Mouse (Mus musculus) heart, embryonic 16.5 days (tissue): ENCODE results near the gene Synpo2l. TPM values are rescaled to one million over a fixed set of nuclear protein-coding genes. Genes with fewer than 3 reads are reported as not detected.

Experiments used
- ATAC-seq: fragments of 200-750 bp; cut with Nextera tagmentation; replicated peaks from 2 replicates; pipeline ENCODE4 v1.8.0; 2017; ENCODE audit warnings: moderate number of reproducible peaks; ENCODE audit not compliant: insufficient read depth, low FRiP score; ENCODE audit errors: extremely low read depth
- H3K27ac ChIP-seq: fragments of 300-500 bp; sonication (generic); 2 replicates; pipeline ENCODE4 v1.5.1; 2014; ENCODE audit warnings: mild to moderate bottlenecking, low read length, control low read depth, moderate library complexity
- H3K27me3 ChIP-seq: fragments of 300-500 bp; sonication (generic); 2 replicates; pipeline ENCODE4 v1.6.1; 2014; ENCODE audit warnings: low read length, mixed read lengths; ENCODE audit not compliant: control insufficient read depth, insufficient read depth
- H3K36me3 ChIP-seq: fragments of 300-500 bp; sonication (generic); 2 replicates; pipeline ENCODE4 v1.6.1; 2014; ENCODE audit not compliant: control insufficient read depth, insufficient read depth
- H3K4me1 ChIP-seq: fragments of 300-500 bp; sonication (generic); 2 replicates; pipeline ENCODE4 v1.6.1; 2014; ENCODE audit warnings: low read length, mixed read lengths; ENCODE audit not compliant: control insufficient read depth, insufficient read depth
- H3K4me2 ChIP-seq: fragments of 300-500 bp; sonication (generic); 2 replicates; pipeline ENCODE4 v1.6.1; 2014; ENCODE audit warnings: low read depth, mild to moderate bottlenecking, control low read depth, low read length
- H3K4me3 ChIP-seq: fragments of 300-500 bp; sonication (generic); 2 replicates; pipeline ENCODE4 v1.5.1; 2014; ENCODE audit warnings: mild to moderate bottlenecking, control low read depth, low read length
- H3K9ac ChIP-seq: fragments of 300-500 bp; sonication (generic); 2 replicates; pipeline ENCODE4 v1.6.1; 2014; ENCODE audit warnings: low read length, control low read depth
- H3K9me3 ChIP-seq: fragments of 300-500 bp; sonication (generic); replicated peaks from 2 replicates; pipeline ENCODE4 v1.6.1; 2016; ENCODE audit warnings: low read length; ENCODE audit not compliant: control insufficient read depth
- WGBS: fragments of 180-500 bp; shearing (Covaris S2); extraction: QIAGEN DNeasy Blood & Tissue Kit; methylation state at CpG from one replicate; pipeline ENCODE4 v1.1.7; 2014; 5-methylcytosine and 5-hydroxymethylcytosine counted together
- polyA plus RNA-seq: library from polyadenylated mRNA; unstranded; fragments of >200 nt; fragmentation: Nextera tagmentation; extraction: Ambion mirVana; gene quantifications from 2 replicates; pipeline ENCODE4 v1.2.1, GENCODE M21; 2015

The Synpo2l gene
- polyA plus RNA-seq, 1 experiment from 2014 or later, result 183 TPM

DNA sequence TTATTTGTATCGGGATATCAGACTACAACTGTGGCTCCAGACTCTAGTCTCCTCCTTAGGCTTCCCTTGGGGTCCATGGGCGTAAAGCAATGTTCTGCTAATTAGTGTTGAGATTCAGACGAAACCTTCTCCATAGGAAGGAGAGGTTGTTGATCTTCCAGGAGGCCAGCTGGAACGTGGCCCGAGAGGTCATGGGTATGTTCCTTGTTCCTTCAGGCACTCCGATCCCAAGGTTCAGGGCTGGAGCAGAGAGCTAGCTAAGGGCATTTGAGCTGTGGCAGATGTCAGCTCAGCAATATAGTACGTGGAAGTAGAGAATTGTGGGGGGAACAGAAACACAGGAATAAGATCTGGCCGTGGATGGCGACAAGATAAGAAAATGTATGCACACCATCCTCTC, 12.4 kb downstream of the Synpo2l start:
- no peak for ATAC-seq
- H3K27ac ChIP-seq, result peak overlapping the region; percentile 54
- H3K4me2 ChIP-seq, result peak overlapping the region; percentile 57; the same call in 1 of the 2 replicates

GRCm38 (mm10) chr14:20654690-20655421, 13.3 kb downstream of the Synpo2l start:
- Histone ChIP-seq H3K4me2 (no peak overlapping the region), H3K9ac (no peak overlapping the region), H3K27me3 (no peaks in the 10 kb centered on the region), H3K4me1 (peaks cover 15% of the 10 kb centered on the region), H3K36me3 (no peaks in the 10 kb centered on the region), H3K9me3 (no peaks in the 10 kb centered on the region), H3K27ac (peak overlapping the region; percentile 54), H3K4me3 (no peak overlapping the region)
- WGBS, result 60% methylated on average over 9 of the region's 9 CpGs
- ATAC-seq, result no peak

More for the DNA sequence above, 12.4 kb downstream of the Synpo2l start:
- Histone ChIP-seq H3K9ac (peak overlapping the region; percentile 55), H3K36me3 (no peaks in the 10 kb centered on the region), H3K4me3 (no peak overlapping the region; the same call in 1 of the 2 replicates), H3K9me3 (no peaks in the 10 kb centered on the region), H3K4me1 (peaks cover 22% of the 10 kb centered on the region), H3K27me3 (no peaks in the 10 kb centered on the region)
- WGBS, result 51% methylated on average over 9 of the region's 9 CpGs

DNA sequence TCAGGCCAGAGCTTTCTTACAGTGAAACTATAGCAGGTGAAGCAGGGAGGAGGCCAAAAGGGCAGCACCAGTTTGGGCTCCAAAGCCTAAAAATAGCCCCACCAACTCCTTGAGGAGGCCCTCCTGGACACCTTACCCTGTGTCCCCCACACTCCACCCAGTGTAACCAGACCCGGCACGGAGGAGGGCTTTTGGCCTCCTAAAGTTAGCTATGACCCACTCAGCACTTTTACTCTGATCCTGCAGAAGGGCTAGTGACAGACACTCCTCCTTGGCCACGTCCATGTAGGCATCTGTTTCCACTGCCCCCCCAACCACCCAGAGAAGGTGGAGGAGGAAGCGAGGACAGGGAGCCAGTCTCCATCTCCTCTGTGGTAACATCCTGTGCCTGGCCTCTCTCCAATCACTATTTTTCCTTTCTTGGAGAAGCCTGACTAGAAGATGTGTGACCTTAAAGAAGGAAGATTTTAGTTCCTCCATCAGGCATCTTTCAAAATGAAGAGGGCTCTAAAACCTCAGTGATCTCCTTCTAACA, 16.4 kb downstream of the Synpo2l start:
- 0 out of 2 replicates have a peak overlapping the region, but pooled peaks have one; percentile 20 for H3K9ac ChIP-seq
- WGBS, result 47% methylated on average over 4 of the region's 4 CpGs
- H3K27me3 ChIP-seq, result no peaks in the 10 kb centered on the region
- ATAC-seq, result 0 out of 2 replicates have a peak, but pooled peaks have one; percentile 21
- H3K27ac ChIP-seq, result no peak overlapping the region
- no peaks in the 10 kb centered on the region for H3K9me3 ChIP-seq
- H3K36me3 ChIP-seq, result no peaks in the 10 kb centered on the region
- H3K4me1 ChIP-seq, result peaks cover 10% of the 10 kb centered on the region
- H3K4me3 ChIP-seq, result no peak overlapping the region
- no peak overlapping the region for H3K4me2 ChIP-seq

- no peak overlapping the region for H3K4me3 ChIP-seq
- no peak overlapping the region for H3K9ac ChIP-seq
- H3K27ac ChIP-seq, result no peak overlapping the region
- no peaks in the 10 kb centered on the region for H3K36me3 ChIP-seq
- peaks cover 4% of the 10 kb centered on the region for H3K4me1 ChIP-seq
- no peak overlapping the region for H3K4me2 ChIP-seq
- ATAC-seq, result no peak
- no peaks in the 10 kb centered on the region for H3K27me3 ChIP-seq
- H3K9me3 ChIP-seq, result no peaks in the 10 kb centered on the region
- WGBS, result 74% methylated on average over 2 of the region's 2 CpGs
Observed at GRCm38 (mm10) chr14:20651000-20651399, 17.2 kb downstream of the Synpo2l start.

DNA sequence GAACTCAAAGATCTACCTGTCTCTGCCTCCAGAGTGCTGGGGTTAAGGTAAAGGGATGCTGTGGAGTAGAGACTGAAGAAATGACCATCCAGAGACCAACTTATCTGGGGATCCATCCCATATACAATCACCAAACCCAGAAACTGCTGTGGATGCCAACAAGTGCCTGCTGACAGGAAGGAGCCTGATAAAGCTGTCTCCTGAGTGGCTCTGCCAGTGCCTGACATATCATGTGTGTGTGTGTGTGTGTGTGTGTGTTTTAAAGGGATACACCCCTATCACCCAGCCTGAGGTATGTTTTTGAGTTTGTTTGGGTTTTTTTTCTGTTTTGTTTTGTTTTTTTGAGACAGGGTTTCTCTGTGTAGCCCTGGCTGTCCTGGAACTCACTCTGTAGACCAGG, 21.8 kb downstream of the Synpo2l start:
- Histone ChIP-seq H3K9ac (no peak overlapping the region), H3K4me2 (no peak overlapping the region), H3K4me3 (no peak overlapping the region), H3K4me1 (peaks cover 7% of the 10 kb centered on the region), H3K27ac (no peak overlapping the region), H3K36me3 (no peaks in the 10 kb centered on the region), H3K27me3 (no peaks in the 10 kb centered on the region), H3K9me3 (no peaks in the 10 kb centered on the region)
- ATAC-seq, result no peak

GRCm38 (mm10) chr14:20645547-20645946, 22.6 kb downstream of the Synpo2l start:
- ATAC-seq, result no peak
- no peaks in the 10 kb centered on the region for H3K27me3 ChIP-seq
- 55% methylated on average over 3 of the region's 3 CpGs for WGBS
- H3K9me3 ChIP-seq, result no peaks in the 10 kb centered on the region
- H3K27ac ChIP-seq, result no peak overlapping the region
- no peak overlapping the region for H3K9ac ChIP-seq
- peaks cover 7% of the 10 kb centered on the region for H3K4me1 ChIP-seq
- no peaks in the 10 kb centered on the region for H3K36me3 ChIP-seq
- no peak overlapping the region for H3K4me2 ChIP-seq
- H3K4me3 ChIP-seq, result no peak overlapping the region

DNA sequence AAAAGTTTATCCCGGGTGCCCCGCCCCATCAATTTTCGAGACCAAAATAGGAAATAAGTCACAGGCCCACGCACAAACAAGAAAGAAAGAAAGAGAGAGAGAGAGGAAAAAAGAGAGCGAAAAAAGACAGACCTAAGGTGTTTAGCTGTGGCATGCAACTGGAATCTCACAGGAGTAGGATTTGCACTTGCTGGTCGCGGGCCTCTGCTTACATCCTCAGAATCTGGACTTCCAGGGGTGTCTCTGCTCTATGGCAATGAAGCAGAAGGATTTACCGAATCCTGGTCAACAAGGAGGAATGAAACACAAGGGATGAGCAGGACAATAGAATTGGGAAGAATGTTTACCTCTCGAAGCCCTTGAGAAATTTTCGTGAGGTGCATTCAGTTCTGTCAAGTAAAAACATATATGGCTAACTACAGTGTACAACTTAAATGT, 26.7 kb downstream of the Synpo2l start:
- no peaks in the 10 kb centered on the region for H3K36me3 ChIP-seq
- H3K27me3 ChIP-seq, result no peaks in the 10 kb centered on the region
- H3K4me2 ChIP-seq, result peak overlapping the region; percentile 86
- peak overlapping the region; percentile 90 for H3K4me3 ChIP-seq
- H3K4me1 ChIP-seq, result peaks cover 11% of the 10 kb centered on the region
- 0 out of 2 replicates have a peak, but pooled peaks have one; percentile 2 for ATAC-seq
- no peaks in the 10 kb centered on the region for H3K9me3 ChIP-seq
- 15% methylated on average over 10 of the region's 10 CpGs for WGBS
- H3K27ac ChIP-seq, result peak overlapping the region; percentile 96
- peak overlapping the region; percentile 98 for H3K9ac ChIP-seq

GRCm38 (mm10) chr14:20640644-20641437, 27.3 kb downstream of the Synpo2l start, which contains the start of gene Usp54:
Usp54 (minus strand) TSS chr14:20641063.
- Histone ChIP-seq H3K36me3 (no peaks in the 10 kb centered on the region), H3K9me3 (no peaks in the 10 kb centered on the region), H3K4me3 (peak within 1 kb of the TSS; percentile 90), H3K4me2 (peak within 1 kb of the TSS; percentile 94), H3K27ac (peak within 1 kb of the TSS; percentile 96), H3K4me1 (peaks cover 11% of the 10 kb centered on the region), H3K9ac (peak within 1 kb of the TSS; percentile 98), H3K27me3 (no peaks in the 10 kb centered on the region)
- under 1% methylated on average over 73 of the region's 73 CpGs for WGBS
- peak; percentile 92 for ATAC-seq
